Mouse (Mus musculus): ENCODE measurements at regions not wholly inside any gene's neighbourhood (a gene's known extent, or its start where the extent isn't known, plus 50 kb on each side); places are given as distances from the start of the nearest gene placed in this dataset.

DNA sequence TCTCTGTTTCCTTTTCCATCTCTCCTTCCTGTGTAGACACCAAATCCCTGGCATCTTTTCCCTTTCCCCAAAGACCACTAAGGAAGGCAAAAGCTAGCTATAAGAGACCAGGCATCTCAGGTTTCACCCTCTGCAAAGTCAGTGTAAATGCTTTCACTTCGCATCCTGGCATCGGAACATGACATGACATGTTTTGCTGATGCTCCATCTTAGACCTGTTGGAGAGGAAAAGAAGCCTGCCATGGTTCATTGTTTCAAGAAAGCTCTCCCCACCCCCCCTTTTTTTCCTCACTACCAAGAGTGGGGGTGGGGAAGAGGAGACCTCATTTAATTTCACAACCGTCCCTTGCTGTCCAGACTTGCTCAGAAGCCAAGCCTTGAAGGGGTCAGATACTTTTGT is 156.4 kb upstream of the Camk1g start:
- no peaks in the 10 kb centered on the region for H3K9me3 ChIP-seq (ENCODE audit: control insufficient read depth, low read length)
- 59% methylated on average over 3 of the region's 3 CpGs for whole genome bisulfite sequencing

DNA sequence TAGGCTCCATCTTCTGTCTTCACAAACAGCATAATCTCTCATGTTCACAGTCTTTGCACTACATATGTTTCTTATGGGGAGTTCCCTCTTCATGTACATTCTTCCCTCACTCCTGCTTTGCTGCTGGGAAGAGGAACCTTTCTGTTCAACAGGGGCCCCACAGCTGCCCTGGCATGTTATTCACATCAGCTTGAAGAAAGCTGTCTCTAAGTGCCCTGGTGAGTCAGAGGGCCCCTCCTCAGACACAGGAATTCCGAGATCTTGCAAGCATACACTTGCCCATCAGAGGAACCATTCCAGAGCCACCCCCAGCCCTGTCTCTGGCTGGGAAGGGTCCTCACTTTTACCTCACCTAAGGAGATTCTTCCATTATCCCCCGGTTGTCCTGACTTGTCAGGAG is 151.9 kb upstream of the Camk1g start:
- Histone ChIP-seq H3K27ac (ENCODE audit: low read depth, low read length) (no peak overlapping the region), H3K4me1 (replicated peaks; ENCODE audit: control insufficient read depth, insufficient read depth, low read length) (no peaks in the 10 kb centered on the region), H3K9ac (ENCODE audit: low read depth, low read length) (no peak overlapping the region), H3K9me3 (ENCODE audit: control insufficient read depth, low read length) (no peaks in the 10 kb centered on the region), H3K27me3 (replicated peaks; ENCODE audit: control insufficient read depth, insufficient read depth, low read length) (no peaks in the 10 kb centered on the region), H3K4me2 (no peak overlapping the region), H3K4me3 (ENCODE audit: low read depth, low read length) (no peak overlapping the region), H3K36me3 (ENCODE audit: control insufficient read depth, insufficient read depth, low read length) (no peaks in the 10 kb centered on the region)
- ATAC-seq (replicated peaks; ENCODE audit: low FRiP score) (no peak), DNase-seq (ENCODE audit: low spot score) (no peak)
- WGBS = 60% methylated on average over 2 of the region's 2 CpGs

More for the DNA sequence above, 156.4 kb upstream of the Camk1g start:
- no peak overlapping the region for H3K4me2 ChIP-seq
- H3K9ac ChIP-seq (ENCODE audit: low read depth, low read length) = no peak overlapping the region
- H3K4me1 ChIP-seq (replicated peaks; ENCODE audit: control insufficient read depth, insufficient read depth, low read length) = no peaks in the 10 kb centered on the region
- no peak for ATAC-seq (replicated peaks; ENCODE audit: low FRiP score)
- no peak overlapping the region for H3K4me3 ChIP-seq (ENCODE audit: low read depth, low read length)
- no peaks in the 10 kb centered on the region for H3K36me3 ChIP-seq (ENCODE audit: control insufficient read depth, insufficient read depth, low read length)
- H3K27ac ChIP-seq (ENCODE audit: low read depth, low read length) = no peak overlapping the region
- no peak for DNase-seq (ENCODE audit: low spot score)
- H3K27me3 ChIP-seq (replicated peaks; ENCODE audit: control insufficient read depth, insufficient read depth, low read length) = no peaks in the 10 kb centered on the region

DNA sequence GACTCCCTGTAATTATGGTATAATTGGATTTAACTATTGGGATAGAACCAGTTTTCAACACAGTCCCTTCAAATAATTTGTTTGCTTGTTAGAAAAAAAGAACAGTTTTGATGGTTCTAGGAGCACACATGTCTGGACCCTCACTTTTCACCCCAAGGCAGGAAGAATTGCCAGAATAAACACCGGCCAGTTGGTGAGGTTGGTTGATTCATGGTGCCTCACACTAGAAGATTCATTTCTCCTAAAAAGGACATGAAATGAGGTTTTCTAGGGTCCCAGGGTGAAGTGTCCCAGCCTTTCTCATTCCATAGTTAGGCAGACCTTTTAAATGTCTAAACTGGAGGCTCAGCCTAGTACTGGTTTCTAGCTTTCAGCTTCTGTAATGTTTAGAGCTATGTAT is 148.7 kb upstream of the Camk1g start:
- Histone ChIP-seq H3K9ac (ENCODE audit: low read depth, low read length) (no peak overlapping the region), H3K9me3 (ENCODE audit: control insufficient read depth, low read length) (no peaks in the 10 kb centered on the region), H3K4me1 (replicated peaks; ENCODE audit: control insufficient read depth, insufficient read depth, low read length) (peaks cover 4% of the 10 kb centered on the region; the same call in 1 of the 2 replicates), H3K4me2 (no peak overlapping the region), H3K27ac (ENCODE audit: low read depth, low read length) (no peak overlapping the region), H3K4me3 (ENCODE audit: low read depth, low read length) (no peak overlapping the region), H3K27me3 (replicated peaks; ENCODE audit: control insufficient read depth, insufficient read depth, low read length) (no peaks in the 10 kb centered on the region), H3K36me3 (ENCODE audit: control insufficient read depth, insufficient read depth, low read length) (no peaks in the 10 kb centered on the region)
- no peak for ATAC-seq (replicated peaks; ENCODE audit: low FRiP score)
- DNase-seq (ENCODE audit: low spot score) = no peak
- 85% methylated on average over 1 of the region's 1 CpGs for WGBS

DNA sequence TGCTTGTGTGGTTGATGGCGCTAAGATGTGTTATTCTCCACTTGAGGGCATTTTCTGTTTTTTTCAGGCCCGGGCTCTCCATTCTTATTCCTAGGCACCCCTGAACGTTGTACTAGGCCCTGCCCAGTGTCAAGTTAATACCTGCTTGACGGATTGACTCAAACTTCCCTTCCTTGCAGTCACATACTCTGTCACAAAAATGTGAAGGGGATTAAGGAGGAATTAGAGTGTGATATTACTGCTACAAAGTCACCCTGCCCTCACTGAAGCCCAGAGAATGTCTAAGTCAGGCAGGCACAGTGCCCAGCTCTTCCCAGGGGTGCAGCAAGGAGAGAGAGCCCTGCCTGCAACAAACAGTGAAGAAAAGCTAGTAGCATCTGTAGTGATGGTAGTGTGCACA is 147.9 kb upstream of the Camk1g start:
- Histone ChIP-seq H3K4me2 (no peak overlapping the region), H3K27ac (ENCODE audit: low read depth, low read length) (no peak overlapping the region), H3K27me3 (replicated peaks; ENCODE audit: control insufficient read depth, insufficient read depth, low read length) (no peaks in the 10 kb centered on the region), H3K4me3 (ENCODE audit: low read depth, low read length) (no peak overlapping the region), H3K9me3 (ENCODE audit: control insufficient read depth, low read length) (no peaks in the 10 kb centered on the region), H3K9ac (ENCODE audit: low read depth, low read length) (no peak overlapping the region), H3K36me3 (ENCODE audit: control insufficient read depth, insufficient read depth, low read length) (no peaks in the 10 kb centered on the region), H3K4me1 (replicated peaks; ENCODE audit: control insufficient read depth, insufficient read depth, low read length) (peaks cover 4% of the 10 kb centered on the region; the same call in 1 of the 2 replicates)
- DNase-seq (ENCODE audit: low spot score) = no peak
- ATAC-seq (replicated peaks; ENCODE audit: low FRiP score) = no peak
- whole genome bisulfite sequencing = 68% methylated on average over 4 of the region's 4 CpGs

DNA sequence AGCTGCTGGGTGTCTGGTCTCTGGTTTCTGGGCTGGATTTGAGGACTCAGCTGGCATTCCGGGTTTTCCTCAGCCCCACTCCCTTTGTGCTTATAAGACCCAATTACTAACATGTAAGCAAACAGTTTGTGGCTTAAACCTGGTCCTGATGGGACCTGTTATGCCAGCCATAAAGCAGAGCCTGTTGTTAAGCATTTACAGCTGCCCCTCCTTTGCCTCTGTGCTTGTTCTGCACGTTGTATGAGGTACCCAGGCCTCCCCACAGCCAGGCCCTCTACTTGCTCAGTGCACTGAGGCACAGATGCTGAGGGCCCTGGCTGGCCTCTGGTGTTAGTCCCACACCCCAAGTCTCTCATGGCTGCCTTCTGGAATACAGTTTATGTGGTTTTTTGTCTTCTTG is 147.2 kb upstream of the Camk1g start:
- Histone ChIP-seq H3K4me3 (ENCODE audit: low read depth, low read length) (no peak overlapping the region), H3K9me3 (ENCODE audit: control insufficient read depth, low read length) (no peaks in the 10 kb centered on the region), H3K9ac (ENCODE audit: low read depth, low read length) (no peak overlapping the region), H3K36me3 (ENCODE audit: control insufficient read depth, insufficient read depth, low read length) (no peaks in the 10 kb centered on the region), H3K4me1 (replicated peaks; ENCODE audit: control insufficient read depth, insufficient read depth, low read length) (peaks cover 4% of the 10 kb centered on the region; the same call in 1 of the 2 replicates), H3K27ac (ENCODE audit: low read depth, low read length) (no peak overlapping the region), H3K27me3 (replicated peaks; ENCODE audit: control insufficient read depth, insufficient read depth, low read length) (no peaks in the 10 kb centered on the region), H3K4me2 (no peak overlapping the region)
- DNase-seq (ENCODE audit: low spot score) (no peak), ATAC-seq (replicated peaks; ENCODE audit: low FRiP score) (no peak)
- WGBS = 53% methylated on average over 2 of the region's 2 CpGs

DNA sequence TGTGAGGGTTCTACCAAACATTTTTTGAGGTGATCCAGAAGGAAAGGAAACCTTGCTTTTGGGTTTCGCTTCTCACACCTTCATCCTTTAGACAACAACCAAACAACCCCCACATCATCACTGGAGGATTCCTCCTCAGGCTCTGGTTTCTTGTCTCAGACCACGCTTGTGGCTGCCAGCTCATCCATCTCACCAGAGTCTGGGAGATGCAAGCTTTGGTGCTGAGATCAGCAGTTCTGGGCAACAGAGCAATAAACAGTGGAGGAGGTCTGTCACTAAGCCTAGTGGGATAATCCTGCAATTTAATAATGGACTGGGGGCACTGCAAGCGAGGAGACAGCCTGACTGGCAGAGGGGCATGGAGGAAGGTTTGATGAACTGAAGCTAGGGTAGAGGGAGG is 146.3 kb upstream of the Camk1g start:
- Histone ChIP-seq H3K4me1 (replicated peaks; ENCODE audit: control insufficient read depth, insufficient read depth, low read length) (peaks cover 4% of the 10 kb centered on the region; the same call in 1 of the 2 replicates), H3K36me3 (ENCODE audit: control insufficient read depth, insufficient read depth, low read length) (no peaks in the 10 kb centered on the region), H3K9ac (ENCODE audit: low read depth, low read length) (no peak overlapping the region), H3K9me3 (ENCODE audit: control insufficient read depth, low read length) (no peaks in the 10 kb centered on the region), H3K4me2 (no peak overlapping the region), H3K4me3 (ENCODE audit: low read depth, low read length) (no peak overlapping the region), H3K27me3 (replicated peaks; ENCODE audit: control insufficient read depth, insufficient read depth, low read length) (no peaks in the 10 kb centered on the region), H3K27ac (ENCODE audit: low read depth, low read length) (no peak overlapping the region)
- no peak for ATAC-seq (replicated peaks; ENCODE audit: low FRiP score)
- WGBS = 58% methylated on average over 3 of the region's 3 CpGs
- DNase-seq (ENCODE audit: low spot score) = no peak

DNA sequence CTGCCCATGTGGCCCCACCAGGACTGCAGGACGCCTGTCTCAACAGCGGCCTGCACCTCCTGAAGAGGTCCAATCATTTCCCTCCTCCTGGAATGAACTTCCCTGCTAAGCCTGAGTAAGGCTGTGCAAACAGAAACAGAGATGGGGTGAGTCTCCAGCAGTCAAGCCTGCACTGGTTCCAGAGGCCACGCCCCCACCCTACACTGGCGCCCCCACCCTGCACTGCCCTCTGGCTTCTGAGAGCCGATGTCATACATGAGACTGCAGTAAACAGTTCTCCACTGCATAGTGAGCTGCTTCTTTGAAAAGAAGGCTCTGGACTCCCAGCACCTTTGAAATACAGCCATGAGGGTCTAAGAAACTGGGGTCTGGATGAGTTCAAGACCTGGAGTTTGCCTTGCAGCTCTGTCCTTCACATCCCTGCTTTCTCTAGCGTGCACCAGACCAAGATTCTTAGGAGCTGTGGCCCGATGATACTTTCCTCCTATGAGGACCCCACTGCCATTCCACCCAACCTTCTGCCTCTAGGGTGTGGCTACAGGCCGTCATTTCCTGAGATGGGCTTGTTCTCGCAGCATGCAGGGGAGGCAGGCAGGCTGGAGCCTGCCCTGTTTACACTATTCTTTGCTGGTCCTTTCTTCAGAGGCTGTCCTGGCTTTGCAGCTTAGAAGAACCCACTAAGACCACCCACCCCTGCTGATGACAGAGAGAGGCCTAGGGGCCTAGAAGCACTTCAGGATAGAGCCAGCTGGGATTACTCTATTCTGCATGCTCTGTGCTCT is 144.0 kb upstream of the Camk1g start:
- WGBS = 39% methylated on average over 9 of the region's 9 CpGs
- H3K4me2 ChIP-seq = no peak overlapping the region
- H3K9me3 ChIP-seq (ENCODE audit: control insufficient read depth, low read length) = no peaks in the 10 kb centered on the region
- H3K4me3 ChIP-seq (ENCODE audit: low read depth, low read length) = no peak overlapping the region
- H3K4me1 ChIP-seq (replicated peaks; ENCODE audit: control insufficient read depth, insufficient read depth, low read length) = peaks cover 4% of the 10 kb centered on the region; the same call in 1 of the 2 replicates
- no peaks in the 10 kb centered on the region for H3K27me3 ChIP-seq (replicated peaks; ENCODE audit: control insufficient read depth, insufficient read depth, low read length)
- H3K9ac ChIP-seq (ENCODE audit: low read depth, low read length) = no peak overlapping the region
- no peak overlapping the region for H3K27ac ChIP-seq (ENCODE audit: low read depth, low read length)
- ATAC-seq (replicated peaks; ENCODE audit: low FRiP score) (peak; percentile 72), DNase-seq (ENCODE audit: low spot score) (no peak)
- no peaks in the 10 kb centered on the region for H3K36me3 ChIP-seq (ENCODE audit: control insufficient read depth, insufficient read depth, low read length)

DNA sequence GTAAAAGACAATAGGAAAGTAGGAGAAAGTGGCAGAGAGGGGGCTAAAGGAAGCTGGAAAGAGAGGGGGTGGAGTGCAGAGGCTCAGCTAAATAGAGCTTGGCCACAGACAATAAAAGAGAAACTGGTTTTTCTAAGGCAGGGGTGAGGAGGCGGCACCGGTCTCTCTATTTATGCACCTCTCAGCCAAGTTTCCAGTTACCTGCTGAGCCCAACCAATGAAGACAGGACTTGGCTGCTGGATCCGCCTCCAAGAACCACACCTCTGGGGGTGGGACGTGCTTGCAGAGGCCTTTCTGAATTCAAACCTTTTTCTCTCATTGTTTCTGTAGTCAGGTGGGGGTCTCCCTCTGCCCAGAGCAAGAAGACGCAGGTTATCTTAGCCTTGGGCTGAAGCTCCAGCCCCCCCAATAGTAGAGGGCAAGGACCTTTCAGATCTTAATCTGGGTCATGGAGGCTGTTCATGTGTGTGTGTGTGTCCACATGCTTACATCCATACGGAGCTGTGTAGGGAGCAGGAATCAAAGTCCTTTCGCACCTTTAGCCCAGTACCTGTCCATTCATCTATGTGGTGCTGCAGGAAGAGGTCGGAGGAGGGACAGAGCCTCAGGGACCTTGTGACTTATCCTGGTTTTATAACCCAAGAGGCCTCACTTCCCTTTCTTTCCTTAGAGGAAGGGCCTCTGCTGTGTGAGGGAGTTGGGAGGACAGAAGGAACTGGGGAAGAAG is 140.1 kb upstream of the Camk1g start:
- H3K4me2 ChIP-seq = no peak overlapping the region
- peaks cover 8% of the 10 kb centered on the region; the same call in 1 of the 2 replicates for H3K4me1 ChIP-seq (replicated peaks; ENCODE audit: control insufficient read depth, insufficient read depth, low read length)
- no peaks in the 10 kb centered on the region for H3K36me3 ChIP-seq (ENCODE audit: control insufficient read depth, insufficient read depth, low read length)
- no peak overlapping the region for H3K4me3 ChIP-seq (ENCODE audit: low read depth, low read length)
- H3K27me3 ChIP-seq (replicated peaks; ENCODE audit: control insufficient read depth, insufficient read depth, low read length) = no peaks in the 10 kb centered on the region
- no peak for ATAC-seq (replicated peaks; ENCODE audit: low FRiP score)
- H3K27ac ChIP-seq (ENCODE audit: low read depth, low read length) = no peak overlapping the region
- no peak overlapping the region for H3K9ac ChIP-seq (ENCODE audit: low read depth, low read length)
- H3K9me3 ChIP-seq (ENCODE audit: control insufficient read depth, low read length) = no peaks in the 10 kb centered on the region
- WGBS = 50% methylated on average over 8 of the region's 8 CpGs
- no peak for DNase-seq (ENCODE audit: low spot score)

DNA sequence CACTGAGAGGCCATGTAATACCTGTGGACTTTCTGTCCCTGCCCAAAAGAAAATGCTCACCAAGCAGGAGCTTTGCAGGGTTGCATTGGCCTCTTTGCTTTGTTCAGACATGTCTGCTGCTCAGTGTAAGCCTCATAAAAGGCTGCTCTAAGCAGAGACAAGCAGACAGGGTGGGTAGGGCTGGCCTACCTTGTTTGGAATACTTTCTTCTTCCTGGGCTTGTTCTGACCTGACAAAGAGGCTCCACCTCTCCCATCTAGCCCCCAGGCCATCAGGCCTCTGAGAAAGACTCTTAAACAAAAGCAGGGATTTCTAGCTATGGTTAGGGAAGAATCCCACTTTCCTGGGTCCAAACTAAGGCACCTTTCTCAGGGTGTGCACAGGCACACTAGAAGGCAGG is 138.2 kb upstream of the Camk1g start:
- no peak for ATAC-seq (replicated peaks; ENCODE audit: low FRiP score)

More for the DNA sequence above, 138.2 kb upstream of the Camk1g start:
- Histone ChIP-seq H3K27me3 (replicated peaks; ENCODE audit: control insufficient read depth, insufficient read depth, low read length) (no peaks in the 10 kb centered on the region), H3K36me3 (ENCODE audit: control insufficient read depth, insufficient read depth, low read length) (no peaks in the 10 kb centered on the region), H3K9ac (ENCODE audit: low read depth, low read length) (no peak overlapping the region), H3K4me1 (replicated peaks; ENCODE audit: control insufficient read depth, insufficient read depth, low read length) (peaks cover 4% of the 10 kb centered on the region; the same call in 1 of the 2 replicates), H3K9me3 (ENCODE audit: control insufficient read depth, low read length) (no peaks in the 10 kb centered on the region), H3K4me2 (no peak overlapping the region), H3K4me3 (ENCODE audit: low read depth, low read length) (no peak overlapping the region), H3K27ac (ENCODE audit: low read depth, low read length) (no peak overlapping the region)
- DNase-seq (ENCODE audit: low spot score) = no peak

Measured in liver, embryonic 11.5 days (tissue).